Mouse (Mus musculus) E14TG2a.4 (cell line): ENCODE results near the gene Irak1.

ENCODE experiments used
- CTCF ChIP-seq: conservative IDR thresholded peaks from 2 replicates; pipeline ENCODE4 v1.5.1; 2014; ENCODE audit warnings: low read length
- POU5F1 ChIP-seq: IDR thresholded peaks from 2 replicates; pipeline ENCODE4 v1.6.1; 2014; ENCODE audit warnings: low read length, borderline replicate concordance

- TF ChIP-seq CTCF = no peak
- no peak for TF ChIP-seq POU5F1
Measured at GRCm38 (mm10) chrX:73976283-73976682, 47.4 kb downstream of the Irak1 start.
